In genomic region chr12:111479917-111480316, GRCm38 (mm10) we compare ENCODE assay signal across 8 mouse cellular contexts. TPM values are rescaled to one million over a fixed set of nuclear protein-coding genes. Genes with fewer than 3 reads are reported as not detected.
DNase-seq lines count a peak whose midpoint lies in the region; ATAC-seq lines count a peak whose summit lies in the region.

No protein-coding gene starts in this region.

- WGBS in hindbrain, embryonic 10.5 days, result 74% methylated on average over 2 of the region's 2 CpGs
- 75% methylated on average over 2 of the region's 2 CpGs for WGBS in hindbrain, embryonic 12.5 days
- 68% methylated on average over 2 of the region's 2 CpGs for WGBS in intestine, embryonic 16.5 days

- peaks cover 4% of the 10 kb centered on the region; the same call in 1 of the 2 replicates for H3K9me3 ChIP-seq in hindbrain, embryonic 10.5 days
- H3K9me3 ChIP-seq in hindbrain, embryonic 12.5 days (replicated peaks), result no peaks in the 10 kb centered on the region
- no peaks in the 10 kb centered on the region for H3K9me3 ChIP-seq in intestine, embryonic 16.5 days (ENCODE audit: control insufficient read depth, low read length)

- no peaks in the 10 kb centered on the region for H3K36me3 ChIP-seq in hindbrain, embryonic 10.5 days
- H3K36me3 ChIP-seq in hindbrain, embryonic 12.5 days, result no peaks in the 10 kb centered on the region
- no peaks in the 10 kb centered on the region for H3K36me3 ChIP-seq in intestine, embryonic 16.5 days (ENCODE audit: control insufficient read depth, insufficient read depth, low read length)

- H3K27me3 ChIP-seq in hindbrain, embryonic 10.5 days (ENCODE audit: insufficient read depth, poor library complexity, severe bottlenecking), result peaks cover 28% of the 10 kb centered on the region
- peaks cover 21% of the 10 kb centered on the region for H3K27me3 ChIP-seq in hindbrain, embryonic 12.5 days
- H3K27me3 ChIP-seq in intestine, embryonic 16.5 days (replicated peaks; ENCODE audit: control insufficient read depth, insufficient read depth, low read length), result 0 out of 2 replicates have a peak, but pooled peaks cover 3% of the 10 kb centered on the region

- peaks cover 17% of the 10 kb centered on the region for H3K4me1 ChIP-seq in hindbrain, embryonic 10.5 days (replicated peaks)
- H3K4me1 ChIP-seq in hindbrain, embryonic 12.5 days, result peaks cover 12% of the 10 kb centered on the region
- H3K4me1 ChIP-seq in intestine, embryonic 16.5 days (ENCODE audit: control insufficient read depth, insufficient read depth, low read length), result peaks cover 11% of the 10 kb centered on the region

- H3K9ac ChIP-seq in hindbrain, embryonic 12.5 days, result no peak overlapping the region
- no peak overlapping the region for H3K9ac ChIP-seq in intestine, embryonic 16.5 days (ENCODE audit: low read depth, low read length)

- H3K4me2 ChIP-seq in hindbrain, embryonic 12.5 days (replicated peaks), result no peak overlapping the region
- no peak overlapping the region for H3K4me2 ChIP-seq in intestine, embryonic 16.5 days (ENCODE audit: low read depth, low read length)

- H3K27ac ChIP-seq in hindbrain, embryonic 10.5 days, result no peak overlapping the region
- no peak overlapping the region for H3K27ac ChIP-seq in hindbrain, embryonic 12.5 days
- H3K27ac ChIP-seq in intestine, embryonic 16.5 days (ENCODE audit: low read length), result no peak overlapping the region

- peak; percentile 45 for DNase-seq in hindbrain, embryonic 10.5 days (ENCODE audit: low spot score)
- peak; percentile 25 for DNase-seq in spleen, adult 12 weeks (ENCODE audit: low spot score)
- DNase-seq in spleen, postnatal 14 days (ENCODE audit: low spot score in 2 of 2), result no peak
- peak; percentile 40 for DNase-seq in c-Kit-positive CD71-positive TER-119-negative erythroid progenitor cells, embryonic 14.5 days (ENCODE audit: low read depth)
- DNase-seq in left cerebral cortex, adult 9 months (ENCODE audit: low spot score in 2 of 2), result no peak

- ATAC-seq in hindbrain, embryonic 12.5 days (ENCODE audit: low FRiP score), result no peak
- 0 out of 2 replicates have a peak, but pooled peaks have one; percentile 45 for ATAC-seq in monocyte, adult 5-6 weeks (replicated peaks; ENCODE audit: insufficient number of reproducible peaks, low FRiP score, low TSS enrichment, poor library complexity, severe bottlenecking)
- no peak for ATAC-seq in intestine, embryonic 16.5 days

- H3K4me3 ChIP-seq in hindbrain, embryonic 10.5 days, result no peak overlapping the region
- no peak overlapping the region for H3K4me3 ChIP-seq in hindbrain, embryonic 12.5 days
- no peak overlapping the region for H3K4me3 ChIP-seq in intestine, embryonic 16.5 days (ENCODE audit: low read length)

RNA-seq across cellular contexts. Expression of gene Gm266, which starts 5.7 kb away (rescaled TPM):
- 11.6 and 14.1 TPM in 2 replicates for polyA plus RNA-seq in hindbrain, embryonic 10.5 days (2016; fragmentation: Nextera tagmentation; extraction: Ambion mirVana)
- polyA plus RNA-seq in hindbrain, embryonic 12.5 days (2016; fragmentation: Nextera tagmentation; extraction: Ambion mirVana), result 9.4 and 14.3 TPM in 2 replicates
- total RNA-seq in monocyte, adult 5-6 weeks (2017), result not detected in 3 replicates
- 11.7 and 12.2 TPM in 2 replicates for polyA plus RNA-seq in intestine, embryonic 16.5 days (2015; fragmentation: Nextera tagmentation; extraction: Ambion mirVana)

RNA-seq across cellular contexts. Expression of gene Tnfaip2, which starts 37.6 kb away (rescaled TPM):
- polyA plus RNA-seq in hindbrain, embryonic 10.5 days (2016; fragmentation: Nextera tagmentation; extraction: Ambion mirVana), result 3.0 and 3.2 TPM in 2 replicates
- polyA plus RNA-seq in hindbrain, embryonic 12.5 days (2016; fragmentation: Nextera tagmentation; extraction: Ambion mirVana), result 3.7 and 4.1 TPM in 2 replicates
- 25.9 to 40.4 TPM (median 27.4 TPM) in 3 replicates for total RNA-seq in monocyte, adult 5-6 weeks (2017)
- polyA plus RNA-seq in intestine, embryonic 16.5 days (2015; fragmentation: Nextera tagmentation; extraction: Ambion mirVana), result 2.7 and 3.5 TPM in 2 replicates

RNA-seq across cellular contexts. Expression of gene Eif5, which starts 57.9 kb away (rescaled TPM):
- 570 and 710 TPM in 2 replicates for polyA plus RNA-seq in hindbrain, embryonic 10.5 days (2016; fragmentation: Nextera tagmentation; extraction: Ambion mirVana)
- 662 and 672 TPM in 2 replicates for polyA plus RNA-seq in hindbrain, embryonic 12.5 days (2016; fragmentation: Nextera tagmentation; extraction: Ambion mirVana)
- total RNA-seq in monocyte, adult 5-6 weeks (2017), result 371 to 483 TPM (median 423 TPM) in 3 replicates
- polyA plus RNA-seq in intestine, embryonic 16.5 days (2015; fragmentation: Nextera tagmentation; extraction: Ambion mirVana), result 523 and 531 TPM in 2 replicates

Comparison
In these comparisons a context has a peak if more than half of its experiments do, and no peak if none do; other contexts are left out.
1. DNase-seq: peak in hindbrain, embryonic 10.5 days (single experiment), spleen, adult 12 weeks (single experiment) and c-Kit-positive CD71-positive TER-119-negative erythroid progenitor cells, embryonic 14.5 days (single experiment); none in spleen, postnatal 14 days (0 of 2) and left cerebral cortex, adult 9 months (0 of 2).